Mouse (Mus musculus) frontal cortex, postnatal 25 days (tissue): ENCODE results near the gene Irgm1.
"Not testable (repeated sequence)": the region's sequence is repeated elsewhere in the genome, so short reads cannot be mapped to it uniquely, and the experiment has no call there.

ENCODE experiments used
- DNase-seq, 2 experiments: peaks; one replicate each; pipeline ENCODE4 v3.0.0; 2022; ENCODE audit warnings: low spot score in 2 of 2

The Irgm1 gene

DNA sequence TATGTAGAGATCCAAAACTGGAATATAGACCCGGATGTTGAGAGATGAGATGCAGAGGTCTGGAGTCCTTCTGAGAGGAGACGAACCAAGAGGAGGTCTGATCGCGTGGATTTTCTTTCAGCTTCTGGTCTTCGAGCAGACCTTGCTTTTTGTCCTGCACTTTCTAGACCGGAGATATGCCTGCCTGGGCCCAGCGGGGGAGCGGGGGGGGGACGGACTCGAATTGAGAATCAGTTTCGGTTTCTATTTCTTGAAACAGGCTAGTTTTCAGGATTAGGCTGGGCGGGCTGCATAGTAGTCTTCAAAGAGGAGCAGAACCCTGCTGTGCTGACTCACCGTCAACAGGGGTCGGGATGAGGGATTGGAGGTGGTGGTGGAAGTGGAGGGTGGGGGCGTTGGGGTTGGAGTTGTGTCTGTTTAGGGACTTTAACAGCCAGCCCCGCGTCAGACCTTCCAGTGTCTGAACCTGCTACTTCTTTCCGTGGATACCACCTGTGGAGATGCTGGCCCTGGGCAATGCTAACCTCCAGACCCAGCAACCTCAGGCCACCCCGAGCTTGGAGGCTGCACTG is at the start of gene Irgm1:
Irgm1 (minus strand) TSS at position 483 of the 572 bp plus-strand sequence.
- DNase-seq: peak in 1 of 2 experiments; percentile 25

DNA sequence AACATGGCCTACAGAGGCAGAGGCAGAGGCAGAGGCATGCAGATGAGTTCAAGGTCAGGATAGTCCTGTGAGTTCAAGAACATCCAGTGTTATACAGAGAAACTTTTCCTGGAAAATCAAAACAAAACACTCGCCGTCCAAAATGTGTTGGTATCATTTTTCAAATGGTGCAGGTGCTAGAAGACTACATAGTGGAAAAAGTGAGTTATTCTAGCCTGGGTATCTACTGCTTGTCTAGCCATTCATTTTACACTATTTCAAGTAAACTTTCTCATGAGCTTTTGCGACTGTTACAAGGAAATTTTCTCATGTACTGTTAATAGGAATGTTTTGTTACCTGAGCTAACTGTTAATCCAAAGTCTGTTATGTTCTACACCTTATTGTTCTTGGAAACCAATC is 46.9 kb upstream of the Irgm1 start:
- no peak for DNase-seq

DNA sequence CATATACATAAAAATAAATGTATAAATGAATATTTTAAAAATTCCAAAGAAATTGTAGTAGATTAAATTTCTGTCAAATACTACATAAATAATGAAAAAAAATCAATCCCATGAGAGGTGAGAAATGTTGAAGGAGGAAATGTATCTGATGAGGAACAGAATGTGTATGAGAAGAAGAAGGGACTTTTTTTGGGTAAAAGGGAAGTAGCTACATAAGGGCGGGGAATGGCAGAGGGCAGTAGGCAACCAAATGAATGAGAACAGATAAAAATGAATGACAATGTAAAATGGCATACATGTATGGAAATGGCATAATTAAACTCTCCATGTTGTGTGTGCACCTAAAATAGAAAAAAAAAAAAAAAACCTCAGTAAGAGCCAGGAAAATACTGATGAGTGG is 42.1 kb upstream of the Irgm1 start:
- no peak for DNase-seq

DNA sequence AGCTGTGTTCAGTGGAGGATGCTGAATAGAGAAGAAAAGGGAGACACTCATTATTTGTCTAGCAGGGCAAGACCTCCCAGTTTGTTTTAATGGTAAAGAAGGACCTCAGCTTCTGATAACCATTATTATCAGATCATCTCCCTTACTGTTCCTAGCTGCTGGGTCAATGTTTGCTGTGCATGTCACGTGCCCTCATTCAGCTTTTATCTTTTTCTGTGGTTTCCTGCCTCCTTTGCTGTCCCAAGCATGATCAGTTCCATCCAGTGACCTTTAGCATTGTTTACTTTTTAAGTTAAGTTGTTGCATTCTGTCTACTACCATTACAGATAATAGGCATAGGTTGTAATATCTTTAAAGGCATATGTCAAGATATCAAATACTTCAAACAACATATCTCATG is 37.0 kb upstream of the Irgm1 start:
- no peak for DNase-seq

DNA sequence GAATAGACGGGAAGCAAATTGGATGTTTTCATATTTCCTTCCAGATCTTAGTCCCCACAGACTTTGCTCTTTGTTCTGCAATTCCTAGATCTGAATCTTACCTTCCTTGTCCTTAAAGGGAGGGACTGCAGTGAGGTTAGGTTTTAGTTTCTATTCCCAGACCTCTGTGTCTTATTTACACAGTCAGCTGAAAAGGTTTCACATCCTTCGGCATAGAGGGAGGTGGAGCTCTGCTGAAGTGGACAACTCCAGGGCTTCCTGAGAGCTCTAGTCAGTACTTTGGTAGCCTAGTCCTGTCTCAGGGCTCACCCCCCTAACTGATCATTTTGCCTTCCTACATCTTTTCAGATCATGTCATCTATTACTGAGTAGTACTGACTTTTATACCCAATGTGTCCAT is 30.5 kb upstream of the Irgm1 start, which contains the start of gene Gm5431:
Gm5431 (minus strand) TSS at position 194 of the 400 bp plus-strand sequence.
- no peak for DNase-seq

DNA sequence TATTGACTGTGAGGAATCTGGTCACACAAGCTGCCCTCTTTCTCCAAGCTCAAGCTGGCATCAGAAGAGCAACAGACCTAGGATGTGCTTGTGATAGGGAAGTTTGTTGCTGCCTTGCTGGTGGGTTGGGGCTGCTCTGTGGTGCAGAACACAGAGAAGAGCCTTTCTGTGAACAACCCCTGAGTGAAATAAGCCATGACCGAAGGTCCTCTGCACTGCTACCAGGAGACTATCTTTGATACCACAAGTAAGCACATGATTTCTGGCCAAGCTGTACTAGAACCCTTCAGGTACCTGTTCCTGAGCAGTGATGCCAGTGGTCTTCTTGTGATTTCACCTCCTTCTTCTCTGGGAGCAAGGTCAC is 30.1 kb upstream of the Irgm1 start:
- DNase-seq: not testable (repeated sequence)

DNA sequence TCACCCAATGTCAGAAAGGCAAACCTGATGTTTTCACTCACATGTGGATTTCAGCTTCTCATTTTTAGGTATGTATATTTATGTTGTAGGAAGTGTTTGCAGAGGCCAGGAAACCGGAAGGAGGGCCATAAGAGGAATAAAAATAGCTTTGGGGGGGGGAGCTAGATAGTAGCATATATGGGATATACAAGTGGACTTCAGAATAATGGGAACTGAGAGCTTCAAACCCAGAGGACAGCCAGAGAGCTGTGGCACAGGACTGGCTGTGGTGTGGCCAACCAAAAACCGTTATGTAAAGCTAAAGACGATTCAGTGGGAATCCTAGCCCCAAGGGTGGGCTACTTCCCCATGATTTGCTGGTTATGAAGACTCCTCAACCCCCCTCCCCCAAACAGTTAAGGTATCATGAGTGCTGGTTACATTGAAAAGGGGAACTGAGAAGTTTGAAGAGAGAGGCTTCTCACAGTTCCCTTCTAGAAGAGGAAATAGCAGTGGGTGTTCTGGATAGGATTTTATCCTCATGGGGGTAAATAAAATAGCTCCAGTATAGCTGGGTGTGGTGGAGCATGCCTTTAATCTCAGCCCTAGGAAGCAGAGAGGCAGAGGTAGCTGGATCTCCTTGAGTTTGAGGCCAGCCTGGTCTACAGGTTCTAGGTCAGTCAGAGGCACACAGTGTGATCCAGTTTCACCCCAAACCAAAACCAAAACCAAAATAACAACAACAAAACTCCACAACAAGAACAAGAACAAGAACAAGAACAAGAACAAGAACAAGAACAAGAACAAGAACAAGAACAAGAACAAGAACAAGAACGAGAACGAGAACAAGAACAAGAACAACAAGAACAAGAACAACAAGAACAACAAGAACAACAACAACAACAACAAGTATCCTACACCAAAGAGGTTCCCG is 29.4 kb upstream of the Irgm1 start:
- DNase-seq: not testable (repeated sequence)

DNA sequence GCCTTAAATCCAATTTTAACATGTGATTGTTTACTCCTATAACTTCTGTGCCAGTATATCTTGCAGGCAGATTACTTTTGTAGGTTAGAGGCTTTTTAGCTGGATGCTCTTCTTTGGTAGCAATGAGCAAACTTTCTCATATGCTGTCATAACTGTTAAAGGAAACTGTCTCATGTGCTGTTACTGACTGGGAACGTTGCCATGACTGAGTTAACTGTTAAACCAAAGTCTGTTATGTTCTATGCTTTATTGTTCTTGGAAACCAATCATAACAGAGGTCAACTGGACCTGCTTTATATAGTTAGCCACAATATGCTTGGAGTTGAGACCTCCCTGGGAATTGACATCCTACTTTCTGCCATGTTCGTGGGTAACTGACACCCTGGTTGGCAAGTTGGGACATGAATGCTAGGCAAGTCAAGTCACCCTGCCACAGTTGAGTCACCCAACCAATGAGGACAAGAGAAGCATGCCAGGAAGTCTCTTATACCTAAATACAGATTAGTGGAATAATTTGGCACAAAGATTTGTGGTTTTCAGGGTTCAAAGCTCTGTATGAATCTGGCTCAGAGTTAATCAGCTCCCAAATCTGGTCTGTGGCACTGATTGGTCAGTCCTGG is 27.4 kb upstream of the Irgm1 start:
- DNase-seq: no peak

DNA sequence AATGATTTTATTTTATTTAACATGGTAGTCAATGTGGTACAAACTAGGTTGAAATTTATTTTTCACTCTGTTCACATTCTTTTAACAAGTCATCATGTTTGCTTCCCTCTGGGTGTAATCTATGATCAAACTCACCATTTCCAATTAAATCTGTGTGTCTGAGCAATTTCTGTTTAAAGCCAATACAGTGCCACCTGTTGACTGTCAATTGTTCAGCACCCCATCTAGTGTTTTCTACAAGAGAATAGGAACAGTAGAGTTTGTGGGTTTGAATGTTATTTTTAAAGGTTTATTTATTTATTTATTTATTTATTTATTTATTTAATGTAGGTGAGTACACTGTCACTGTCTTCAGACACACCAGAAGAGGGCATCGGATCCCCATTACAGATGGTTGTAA is 5.2 kb upstream of the Irgm1 start:
- no peak for DNase-seq

DNA sequence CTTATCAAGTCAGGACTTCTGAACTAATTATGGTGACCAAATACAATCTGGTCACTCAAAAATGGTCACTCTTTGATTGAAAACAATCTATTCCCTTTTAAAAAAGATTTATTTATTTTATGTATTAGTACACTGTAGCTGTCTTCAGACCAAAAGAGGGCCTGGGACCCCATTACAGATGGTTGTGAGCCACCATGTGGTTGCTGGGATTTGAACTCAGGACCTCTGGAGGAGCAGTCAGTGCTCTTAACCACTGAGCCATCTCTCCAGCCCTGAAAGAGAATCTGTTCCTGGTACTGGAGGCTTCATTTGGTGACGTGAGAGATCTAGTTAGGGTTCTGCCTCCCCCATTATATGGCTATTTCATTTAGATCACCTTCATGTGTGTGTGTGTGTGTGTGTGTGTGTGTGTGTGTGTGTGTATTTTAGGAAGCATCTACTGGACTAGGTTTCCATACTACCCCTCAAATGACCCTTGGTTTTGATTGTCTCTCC is 3.9 kb upstream of the Irgm1 start:
- not testable (repeated sequence) for DNase-seq

DNA sequence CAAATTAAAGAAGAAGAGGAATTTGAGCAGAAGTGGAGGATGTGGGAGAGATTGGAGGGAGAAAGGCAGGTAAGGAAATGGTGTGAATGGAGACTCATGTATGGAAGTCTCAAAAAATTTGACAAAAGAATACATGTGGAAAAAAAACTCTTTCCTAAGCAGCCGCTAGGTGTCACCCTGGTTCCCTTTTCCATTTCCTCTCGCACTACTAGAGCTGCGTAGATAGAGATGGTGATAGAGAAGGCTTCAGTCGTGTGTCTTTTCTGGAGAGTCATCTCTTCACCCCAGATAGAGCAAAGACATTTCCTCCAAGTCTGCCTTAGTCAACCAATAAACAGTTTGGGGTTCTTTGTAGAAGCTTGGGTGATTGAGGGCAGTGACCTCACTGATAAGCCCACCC is 3.0 kb upstream of the Irgm1 start:
- peak in 1 of 2 experiments; percentile 23 for DNase-seq

DNA sequence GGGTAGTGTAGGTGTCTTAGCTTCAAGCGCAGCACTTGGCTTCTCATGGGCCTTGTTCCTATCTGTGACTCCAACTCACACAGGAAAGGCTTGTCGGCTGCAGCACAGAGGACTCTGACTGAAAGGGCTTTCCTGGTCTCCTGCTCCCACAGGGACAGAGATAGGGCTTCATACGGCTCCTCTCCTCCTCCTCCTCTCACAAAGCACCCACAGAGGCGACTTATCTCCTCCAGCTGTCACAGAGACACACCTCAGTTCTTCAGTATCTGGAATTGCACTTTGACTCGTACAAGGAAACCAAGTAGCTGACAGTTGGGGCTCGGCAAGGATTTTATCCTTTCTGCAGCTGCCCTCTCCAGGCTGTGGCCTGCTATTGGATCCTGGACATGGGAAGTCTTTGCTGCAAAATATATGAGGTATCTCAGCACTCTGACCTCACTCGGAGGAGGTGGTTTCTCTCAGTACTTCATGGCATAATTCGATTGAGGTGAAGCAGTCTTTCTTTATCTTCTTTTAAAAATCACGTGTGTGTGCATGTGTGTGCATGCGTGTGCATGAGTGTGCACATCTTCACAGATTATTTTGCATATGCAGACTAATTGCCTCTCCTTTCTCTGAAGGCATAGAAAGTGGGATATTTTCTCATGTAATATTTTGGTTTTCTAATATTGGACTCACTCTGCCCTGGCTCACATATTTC is 2.3 kb upstream of the Irgm1 start:
- DNase-seq: no peak

DNA sequence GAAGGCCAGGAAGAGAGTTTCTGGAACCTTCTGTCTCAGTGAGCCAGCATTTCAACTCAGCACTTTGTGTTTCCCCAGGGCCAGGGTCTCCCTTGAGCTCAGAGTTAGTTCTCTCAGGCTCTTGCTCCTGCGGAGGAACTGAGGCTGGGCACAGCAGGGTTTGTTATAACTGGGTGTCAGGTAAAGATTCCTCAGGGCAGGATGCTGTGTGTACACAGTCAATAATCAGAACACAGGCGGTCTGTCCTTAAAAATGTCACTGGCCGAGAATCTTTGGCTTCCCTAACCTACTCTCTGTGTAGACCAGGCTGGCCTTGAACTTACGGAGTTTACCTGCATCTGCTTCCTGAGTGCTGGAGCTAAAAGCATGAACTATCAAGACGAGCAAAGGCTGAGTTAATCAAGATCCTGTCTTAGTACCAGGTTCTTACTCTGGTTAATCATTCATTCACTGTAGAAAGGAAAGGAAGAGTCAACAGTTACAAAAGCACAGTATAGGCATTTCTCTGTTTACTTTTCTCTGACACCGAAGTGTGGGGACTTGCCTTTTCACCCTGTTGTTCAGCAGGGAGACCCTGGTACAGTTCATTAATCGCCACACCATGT is 1.3 kb upstream of the Irgm1 start:
- DNase-seq: no peak

DNA sequence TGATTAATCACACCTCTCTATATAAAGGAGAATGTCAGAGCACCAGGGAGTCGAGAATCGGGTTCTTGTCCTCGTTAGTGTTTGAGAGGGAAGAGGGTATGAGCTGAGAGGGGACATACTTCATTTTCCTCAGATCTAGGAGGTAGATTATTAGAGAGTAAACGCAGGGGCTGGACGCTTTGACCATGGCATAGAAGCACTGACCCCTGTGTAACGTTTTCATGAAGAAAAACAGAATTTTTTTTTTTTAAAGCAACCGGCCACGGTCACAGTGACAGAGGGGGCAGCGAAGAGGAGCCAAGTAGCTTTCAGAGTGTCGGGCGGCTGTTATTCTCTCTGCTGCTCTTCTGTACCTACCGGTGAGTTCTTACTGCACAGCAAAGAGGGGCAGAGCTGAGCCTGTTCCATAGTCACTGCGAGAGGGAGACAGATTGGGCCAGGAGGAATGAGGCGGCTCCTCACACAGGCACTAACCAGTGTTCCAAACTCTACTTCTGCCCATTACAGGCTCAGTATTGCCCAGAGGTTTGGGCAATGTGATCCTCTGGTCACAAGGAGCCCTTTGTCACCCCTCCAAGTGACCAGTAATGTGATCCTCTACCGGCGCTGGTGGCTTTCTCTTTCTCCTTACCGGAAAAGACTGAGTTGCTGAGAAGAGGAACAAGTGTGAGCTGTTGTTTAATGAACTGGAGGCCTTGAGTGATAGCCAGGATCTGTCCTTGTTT is 496 bp upstream of the Irgm1 start:
- DNase-seq: no peak

DNA sequence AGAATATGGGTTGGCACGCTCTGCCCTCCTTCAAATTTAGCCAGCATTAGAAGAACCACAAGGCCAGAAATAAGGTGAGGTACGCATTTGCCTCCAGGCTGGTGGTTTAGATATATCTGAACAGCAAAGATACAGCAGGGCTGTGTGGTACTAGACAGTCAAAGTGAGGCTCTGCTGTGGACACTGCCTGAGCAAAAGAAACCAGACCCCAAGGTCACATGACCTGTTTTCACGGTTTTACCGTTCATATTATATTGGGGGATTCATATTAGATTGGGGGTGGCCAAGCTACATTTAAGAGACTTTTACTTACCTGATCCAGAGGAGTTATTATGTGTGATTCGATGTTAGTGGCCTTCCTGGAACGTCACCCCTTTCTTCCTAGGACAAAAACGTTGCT is 702 bp downstream of the Irgm1 start:
- DNase-seq: no peak

DNA sequence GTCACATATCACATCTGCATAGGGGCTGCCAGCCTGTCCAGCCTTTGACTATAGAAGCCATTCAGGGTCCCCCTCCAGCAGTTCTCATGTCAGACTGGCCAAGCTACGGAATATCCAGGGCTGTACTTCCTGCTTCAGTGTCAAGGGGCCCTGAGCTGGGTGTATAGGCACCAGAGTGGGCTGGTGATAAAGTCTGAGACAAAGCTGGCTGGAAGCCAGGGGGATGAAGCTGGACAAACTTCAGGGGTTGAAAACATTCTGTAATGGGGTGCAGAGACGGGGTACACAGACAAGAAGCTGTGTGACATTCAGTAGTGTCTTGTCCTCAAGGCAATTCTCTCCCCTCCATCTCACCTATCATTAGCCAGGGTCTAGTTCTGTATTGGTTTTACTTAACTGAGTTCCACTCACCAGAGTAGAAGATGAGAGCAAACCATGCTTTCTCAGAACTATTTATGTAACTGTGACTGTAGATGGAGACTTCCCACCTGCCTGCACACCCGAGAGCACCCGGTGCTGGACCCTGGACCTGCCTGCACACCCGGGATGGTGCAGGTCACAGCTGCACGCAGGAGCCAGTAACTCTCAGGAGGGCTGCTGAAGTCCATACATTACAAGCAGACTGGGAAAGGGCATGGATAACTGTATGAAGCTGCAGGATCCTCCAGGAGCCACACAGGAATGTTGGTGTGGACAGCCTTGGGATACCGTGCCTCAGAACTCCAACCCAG is 1.9 kb downstream of the Irgm1 start:
- DNase-seq: no peak

DNA sequence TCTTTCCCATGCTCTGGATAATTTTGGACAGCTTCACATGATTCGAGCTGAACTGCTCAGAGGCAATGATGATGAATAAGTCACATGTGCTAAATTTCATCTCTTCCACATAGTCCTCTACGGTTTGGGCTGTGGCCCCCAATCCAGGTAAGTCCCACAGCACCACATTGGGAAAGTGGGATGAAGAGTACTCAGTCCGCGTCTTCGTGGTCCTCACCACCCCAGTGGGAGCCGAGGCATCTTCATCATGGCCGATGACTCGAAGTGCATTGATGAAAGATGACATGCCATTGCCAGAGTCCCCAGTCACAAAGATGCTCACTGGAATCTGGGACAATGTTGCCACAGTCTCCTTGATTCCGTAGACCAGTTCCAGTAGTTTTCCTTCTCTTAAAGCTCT is 5.0 kb downstream of the Irgm1 start:
- no peak for DNase-seq

DNA sequence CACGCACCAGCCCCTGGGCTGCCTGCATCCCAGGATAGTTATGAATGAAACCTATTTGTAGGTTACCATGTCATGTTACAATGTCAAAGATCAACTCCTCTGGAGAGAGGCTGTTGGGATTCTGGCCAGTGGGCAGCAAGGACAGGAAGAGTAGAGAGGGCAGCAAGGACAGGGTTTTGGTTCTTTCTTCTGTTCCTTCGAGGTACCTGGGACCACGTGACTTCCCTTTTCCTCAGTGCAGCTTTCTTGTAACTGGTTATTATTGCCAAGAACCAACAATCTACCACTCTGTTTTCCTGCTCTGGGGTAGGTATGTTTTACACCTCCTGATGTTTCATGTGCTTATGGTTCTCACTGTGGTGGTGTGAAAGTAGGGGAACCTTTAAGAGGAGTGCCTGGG is 7.7 kb downstream of the Irgm1 start:
- no peak for DNase-seq

DNA sequence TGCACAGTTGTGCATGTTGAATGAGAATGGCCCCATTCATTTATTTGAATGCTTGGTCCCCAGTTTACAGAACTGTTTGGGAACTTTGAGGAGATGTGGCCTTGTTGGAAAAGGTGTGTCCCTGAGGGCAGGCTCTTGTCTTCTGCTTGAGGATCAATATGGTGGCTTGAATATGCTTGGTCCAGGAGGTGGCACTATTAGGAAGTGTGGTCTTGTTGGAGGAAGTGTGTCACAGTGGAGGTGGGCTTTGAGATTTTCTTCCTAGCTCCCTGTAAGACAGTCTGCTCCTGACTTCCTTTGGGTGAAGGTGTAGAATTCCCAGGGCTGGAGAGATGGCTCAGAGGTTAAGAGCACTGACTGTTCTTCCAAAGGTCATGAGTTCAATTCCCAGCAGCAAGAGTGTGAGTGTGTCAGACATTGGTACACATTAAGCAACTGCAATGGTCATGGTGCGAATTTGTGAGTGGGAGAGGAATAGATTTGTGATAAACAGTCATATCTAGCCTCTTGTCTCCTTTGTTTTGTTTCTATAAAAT is 8.6 kb downstream of the Irgm1 start:
- DNase-seq: no peak

DNA sequence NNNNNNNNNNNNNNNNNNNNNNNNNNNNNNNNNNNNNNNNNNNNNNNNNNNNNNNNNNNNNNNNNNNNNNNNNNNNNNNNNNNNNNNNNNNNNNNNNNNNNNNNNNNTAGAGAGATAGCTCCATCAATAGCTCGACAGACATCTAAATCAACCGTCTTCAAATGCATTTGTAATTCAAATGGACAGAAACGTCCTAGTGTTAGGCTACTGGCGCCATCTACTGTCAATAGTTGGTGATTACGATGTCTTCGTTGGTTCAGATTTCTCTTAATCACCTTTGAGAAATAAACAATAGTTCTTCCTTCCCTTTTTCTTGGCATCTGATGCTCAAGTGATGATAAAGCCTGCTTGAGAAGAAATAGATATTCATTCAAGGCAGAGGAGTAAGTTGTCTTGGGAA is 12.5 kb downstream of the Irgm1 start:
- DNase-seq: peak in 1 of 2 experiments; percentile 25
